Mouse (Mus musculus) right cerebral cortex, adult 18-20 months (tissue): Measurements from ENCODE around the gene Fam227b.

ENCODE experiments used
- DNase-seq: peaks from one replicate; pipeline ENCODE4 v3.0.0; 2022; ENCODE audit warnings: mixed read lengths

The Fam227b gene

GRCm38 (mm10) chr2:126151855-126152571 lies at the start of gene Fam227b, which contains the start of gene Dtwd1:
TSS of gene Fam227b (minus strand) at chr2:126152004.
TSS of gene Dtwd1 (plus strand) at chr2:126152141.
- peak; percentile 99 for DNase-seq

DNA sequence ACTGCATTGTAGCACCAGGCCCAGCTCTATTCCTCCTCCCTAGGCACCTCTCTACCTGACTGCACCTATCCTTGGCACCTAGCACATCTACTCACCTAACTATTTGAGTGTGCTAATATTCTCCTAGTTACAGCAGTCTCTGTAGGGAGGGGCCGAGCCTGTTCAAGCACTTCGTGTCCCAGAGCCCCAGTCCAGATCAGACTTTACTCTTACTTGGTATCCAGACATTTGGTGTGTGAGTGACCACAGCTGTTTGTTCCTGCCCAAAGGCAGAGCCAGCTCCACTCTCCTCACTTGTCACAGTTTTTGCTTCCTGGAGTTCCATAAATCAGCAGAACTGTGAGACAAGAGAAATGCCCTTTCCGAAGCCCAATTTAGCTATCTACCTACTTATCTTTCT lies 47.2 kb upstream of the Fam227b start:
- no peak for DNase-seq

- no peak for DNase-seq
Measured at GRCm38 (mm10) chr2:126195631-126196356, 44.0 kb upstream of the Fam227b start.

DNA sequence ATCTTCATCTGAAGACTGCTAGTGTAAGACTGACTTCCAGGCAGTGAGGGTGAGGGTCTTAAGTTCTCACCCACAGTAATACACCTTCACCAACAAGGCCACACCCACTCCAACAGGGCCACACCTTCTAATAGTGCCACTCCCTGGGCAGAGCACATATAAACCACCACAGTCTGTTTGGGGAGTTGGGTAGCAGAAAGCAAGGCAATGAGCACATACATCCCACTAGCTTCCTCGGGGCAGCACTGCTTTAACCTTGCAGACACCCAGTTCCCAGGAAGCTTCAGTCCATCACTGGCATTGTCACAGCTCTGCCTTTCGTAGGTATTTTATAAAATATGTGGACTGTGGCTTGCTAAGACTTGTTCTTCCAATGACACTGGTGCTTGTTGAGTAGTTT lies 40.3 kb upstream of the Fam227b start:
- no peak for DNase-seq

- DNase-seq: no peak
Measured at GRCm38 (mm10) chr2:126191306-126191705, 39.5 kb upstream of the Fam227b start.

DNA sequence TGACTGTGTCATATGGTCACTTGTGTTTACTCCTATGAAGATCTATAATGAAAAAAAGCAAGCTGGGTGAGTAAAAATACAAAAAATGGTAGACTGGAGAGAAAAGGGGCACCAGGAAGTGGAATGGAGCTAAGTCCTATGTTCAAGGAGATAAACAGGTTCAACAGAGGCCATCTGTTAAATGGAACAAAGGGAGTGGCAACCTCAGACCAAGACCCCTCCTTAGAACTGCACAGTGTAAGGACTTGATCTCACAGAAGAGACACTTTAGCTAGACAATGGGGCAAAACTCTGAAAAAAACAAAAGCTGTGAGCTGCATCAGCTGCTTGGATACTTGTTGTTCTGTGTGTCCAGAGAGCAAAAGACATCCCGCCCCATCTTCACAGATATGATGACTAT lies 19.6 kb upstream of the Fam227b start:
- DNase-seq: no peak

DNA sequence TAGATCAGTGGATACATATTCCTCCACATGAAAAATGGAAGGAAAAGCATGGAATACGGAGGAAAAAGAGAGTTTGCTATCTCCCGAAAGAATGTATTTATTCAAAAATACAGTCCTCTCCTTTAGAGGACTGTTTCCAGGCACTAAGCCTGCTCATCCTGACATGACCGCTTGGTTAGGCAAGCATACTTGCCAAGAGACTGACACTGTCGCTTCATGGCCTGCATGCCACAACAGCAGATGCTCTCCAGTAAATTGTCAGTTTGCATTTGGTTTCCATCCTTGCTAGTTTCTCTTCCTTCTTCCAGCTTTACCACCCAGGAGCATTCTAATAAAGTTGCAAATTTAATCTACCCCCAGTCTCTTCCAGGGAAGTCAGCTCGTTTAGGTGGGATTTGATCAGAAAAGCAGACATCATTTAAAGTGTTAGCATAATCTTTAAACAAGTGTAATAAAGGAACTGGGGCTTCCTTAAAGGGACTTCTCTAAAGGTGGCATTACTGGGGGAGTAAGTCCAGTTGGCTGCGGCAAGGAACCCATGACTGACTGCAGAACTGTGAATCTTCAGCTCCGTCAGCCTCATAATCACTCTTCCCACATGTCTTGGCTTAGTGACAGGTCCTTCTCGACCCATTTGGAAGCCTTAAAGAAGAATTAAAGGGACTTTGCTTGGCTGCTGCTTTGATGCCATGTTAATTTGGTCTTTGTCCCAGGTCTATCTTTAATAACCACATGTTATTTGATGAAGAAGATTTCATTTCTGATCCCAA lies 15.2 kb upstream of the Fam227b start:
- peak; percentile 8 for DNase-seq

DNA sequence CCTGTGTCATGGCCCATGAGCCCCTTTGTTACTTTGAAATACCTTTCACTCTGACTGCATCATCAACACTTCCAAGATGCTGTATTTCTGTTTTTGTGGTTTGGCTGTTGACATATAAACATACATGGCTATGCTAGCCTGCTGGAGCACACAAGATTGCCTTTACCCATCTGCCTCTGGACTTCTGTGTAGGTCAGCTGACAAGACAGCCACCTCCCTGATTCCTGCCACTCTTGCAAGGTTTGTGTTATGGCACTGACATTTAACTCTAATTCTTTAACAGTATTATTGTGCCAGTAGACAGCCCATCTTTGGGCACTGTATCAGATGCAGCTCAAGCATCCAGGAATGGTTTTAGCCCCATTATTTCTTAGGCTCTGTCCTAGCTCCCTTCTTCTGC lies 14.5 kb upstream of the Fam227b start:
- no peak for DNase-seq

DNA sequence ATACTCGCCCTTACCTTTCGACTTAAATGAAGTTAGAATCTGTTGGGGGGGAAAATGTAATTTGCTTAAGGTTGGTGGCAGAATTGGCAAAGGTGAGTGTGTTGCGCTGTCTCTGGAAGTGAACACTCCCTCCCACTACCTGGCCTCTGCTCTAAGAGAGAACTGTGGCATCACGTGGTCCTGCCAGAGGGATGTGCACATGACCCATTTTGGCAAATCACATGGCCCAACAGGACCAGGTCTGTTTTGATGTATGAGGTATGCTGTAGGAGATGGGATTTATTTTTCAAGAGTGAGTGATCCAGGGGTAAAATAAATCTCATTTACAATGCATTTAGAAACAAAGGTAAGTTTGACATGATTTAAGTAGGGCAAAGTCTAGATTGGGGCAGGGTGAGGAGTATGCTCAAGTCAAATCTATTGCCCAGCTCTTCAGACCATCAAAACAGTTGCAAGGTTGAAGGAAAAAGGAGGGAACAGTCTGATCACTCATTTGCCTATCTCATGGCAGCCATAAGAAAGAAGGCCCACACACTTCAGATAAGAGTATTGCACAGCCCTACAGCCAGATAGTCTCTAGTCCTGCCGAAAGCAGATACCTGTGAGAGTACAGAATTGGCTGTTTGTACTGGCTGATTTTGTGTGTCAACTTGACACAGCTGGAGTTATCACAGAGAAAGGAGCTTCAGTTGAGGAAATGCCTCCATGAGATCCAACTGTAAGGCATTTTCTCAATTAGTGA lies 13.6 kb upstream of the Fam227b start:
- DNase-seq: no peak

GRCm38 (mm10) chr2:126147723-126148122 lies 4.1 kb downstream of the Fam227b start:
- DNase-seq: no peak

GRCm38 (mm10) chr2:126094616-126095015 lies 57.2 kb downstream of the Fam227b start:
- no peak for DNase-seq

GRCm38 (mm10) chr2:126090432-126090831 lies 61.4 kb downstream of the Fam227b start:
- DNase-seq: no peak

- no peak for DNase-seq
Measured at GRCm38 (mm10) chr2:126086187-126086586, 65.6 kb downstream of the Fam227b start.

- DNase-seq: no peak
Measured at GRCm38 (mm10) chr2:126084326-126084725, 67.5 kb downstream of the Fam227b start.

DNA sequence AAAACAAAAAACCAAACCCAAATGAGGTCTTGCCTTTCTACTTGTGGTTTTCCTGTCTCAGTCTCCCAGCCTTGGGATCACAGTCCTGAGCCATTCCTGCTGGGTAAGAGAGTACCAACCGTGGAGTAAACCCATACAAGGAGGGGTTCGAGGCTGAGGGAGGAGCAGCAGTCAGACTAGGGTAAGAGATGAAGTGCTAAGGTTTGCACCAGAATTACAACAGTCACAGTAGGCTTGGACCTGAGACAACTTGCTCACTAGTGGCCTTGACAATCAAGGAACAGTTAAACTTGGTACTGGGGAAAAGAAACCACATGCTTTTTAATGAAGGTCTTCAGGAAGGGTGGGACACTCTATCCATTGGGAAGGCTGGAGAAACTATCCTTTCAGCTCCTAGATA lies 72.7 kb downstream of the Fam227b start:
- DNase-seq: no peak

GRCm38 (mm10) chr2:126076506-126076905 lies 75.3 kb downstream of the Fam227b start:
- DNase-seq: no peak

GRCm38 (mm10) chr2:126073744-126074143 lies 78.1 kb downstream of the Fam227b start:
- no peak for DNase-seq

GRCm38 (mm10) chr2:126069740-126070139 lies 82.1 kb downstream of the Fam227b start:
- DNase-seq: no peak

DNA sequence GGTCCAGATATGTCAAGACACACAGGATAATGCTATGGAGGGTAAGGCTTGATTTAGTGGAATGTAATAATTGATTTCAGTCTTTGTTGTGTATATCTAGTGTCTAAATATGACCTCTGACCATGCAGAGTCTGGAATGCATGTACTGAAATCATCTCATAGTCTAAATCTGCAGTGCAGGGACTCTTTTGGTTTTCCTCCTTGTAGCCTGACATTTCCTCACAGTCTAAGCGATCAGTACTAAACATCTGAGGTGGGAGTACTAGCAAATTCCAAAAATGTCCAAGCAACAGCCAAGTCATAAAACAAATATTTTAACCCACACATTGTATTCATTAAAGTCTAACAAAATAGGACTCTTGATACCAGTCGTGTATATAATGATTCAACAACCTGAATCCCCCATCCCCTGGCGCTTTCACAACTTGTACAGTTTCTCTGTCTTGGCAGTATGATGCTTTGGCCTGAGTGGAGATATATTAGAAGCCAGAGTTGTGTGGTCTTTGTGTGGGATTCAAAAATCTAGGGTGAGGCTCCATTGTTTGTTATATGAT lies 86.4 kb downstream of the Fam227b start:
- DNase-seq: no peak

GRCm38 (mm10) chr2:126064814-126065213 lies 87.0 kb downstream of the Fam227b start:
- no peak for DNase-seq

- DNase-seq: no peak
Measured at GRCm38 (mm10) chr2:126062876-126063275, 88.9 kb downstream of the Fam227b start.

DNA sequence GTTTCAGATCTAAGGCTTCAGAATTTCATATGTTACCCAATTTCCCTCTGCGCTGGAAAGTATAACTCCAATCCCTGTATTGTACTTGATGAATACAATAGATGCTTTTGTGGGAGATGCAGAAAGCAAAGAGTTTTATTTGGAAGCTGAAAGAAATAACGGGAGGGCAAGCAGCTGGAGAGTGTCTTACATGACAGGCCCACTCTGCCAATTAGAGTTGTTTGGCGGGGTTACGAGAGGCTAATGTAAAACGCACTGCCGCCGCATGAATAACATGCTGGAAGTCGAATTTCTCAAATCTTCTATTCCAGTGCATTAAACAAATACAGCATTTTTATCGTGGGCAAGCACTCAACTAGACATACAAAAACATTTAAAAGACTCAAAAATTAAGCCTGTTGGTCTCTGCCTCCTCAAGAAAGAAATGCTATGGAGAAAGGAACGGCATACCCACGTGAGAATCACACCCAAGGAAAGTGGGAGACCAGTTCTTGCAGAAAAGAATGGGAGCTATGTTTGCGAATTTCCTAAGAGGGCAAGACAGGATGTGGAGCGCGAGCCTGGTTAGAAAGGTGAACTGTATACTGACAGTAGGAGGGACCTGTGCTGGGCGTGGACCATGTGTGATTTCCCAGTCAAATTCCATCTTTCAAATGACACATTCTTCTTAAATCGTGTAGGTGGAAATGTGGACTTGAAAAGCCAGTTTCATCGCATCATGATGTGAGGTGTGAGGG lies 90.6 kb downstream of the Fam227b start:
- DNase-seq: no peak
